Mouse (Mus musculus) ovary, adult 2 months (tissue): ENCODE measurements around the gene Rgs7bp. TPM values are rescaled to one million over a fixed set of nuclear protein-coding genes. Genes with fewer than 3 reads are reported as not detected.

ENCODE experiments used
- polyA plus RNA-seq: library from polyadenylated mRNA; depleted of rRNA; stranded (reverse); fragments of >200 nt; gene quantifications from 2 replicates; pipeline ENCODE4 v1.2.3, GENCODE M21; 2012; rRNA removed

Gene Rgs7bp
- 1.4 and 1.7 TPM in 2 replicates for polyA plus RNA-seq

GRCm38 (mm10) chr13:105054181-105054940 is at the start of gene Rgs7bp:
Gene Rgs7bp (minus strand): TSS chr13:105054930.

GRCm38 (mm10) chr13:105081862-105082261 is 27.1 kb upstream of the Rgs7bp start, which contains the start of gene 4933425L06Rik:
Gene 4933425L06Rik (plus strand): TSS chr13:105082122.

Other genes starting within 250 kb of the Rgs7bp start
- 0.73 and 2.6 TPM in 2 replicates for gene Cwc27, start 237.8 kb downstream of the Rgs7bp start, polyA plus RNA-seq
- gene Shisal2b, start 191.0 kb downstream of the Rgs7bp start, polyA plus RNA-seq: 1.3 and 1.7 TPM in 2 replicates
- not detected in 2 replicates for gene 4933425L06Rik, start 27.2 kb upstream of the Rgs7bp start, polyA plus RNA-seq
- gene Rnf180, start 239.9 kb upstream of the Rgs7bp start, polyA plus RNA-seq: 8.4 and 8.5 TPM in 2 replicates